Mouse (Mus musculus) stomach, postnatal 0 days (tissue): ENCODE results near the gene Entpd8.

ENCODE experiments used
- CTCF ChIP-seq: IDR thresholded peaks from 2 replicates; pipeline ENCODE4 v1.5.1; 2016; ENCODE audit warnings: antibody characterized with exemption, low read depth, mild to moderate bottlenecking, moderate library complexity
- EP300 ChIP-seq: optimal IDR thresholded peaks from 2 replicates; pipeline ENCODE3; 2016; ENCODE audit warnings: antibody characterized with exemption

DNA sequence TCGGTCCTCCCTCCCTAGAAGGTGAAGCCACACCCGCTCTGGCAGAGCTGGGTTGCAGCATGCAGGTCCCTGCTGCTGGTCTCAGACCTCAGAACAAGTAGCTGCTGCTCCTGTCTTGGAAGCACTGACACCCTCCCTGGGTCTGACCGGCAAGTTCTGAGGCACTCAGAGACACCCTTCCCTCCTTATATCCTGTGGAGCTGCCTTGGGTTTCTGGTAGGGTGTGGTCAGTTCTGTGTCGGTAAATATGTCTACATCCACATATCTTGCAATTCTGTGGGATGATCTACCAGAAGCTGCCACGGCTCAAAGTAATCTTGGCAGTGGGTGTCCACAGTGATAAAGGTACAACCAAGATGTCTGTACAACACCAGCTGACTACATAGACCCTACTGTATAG, 43.4 kb downstream of the Entpd8 start:
- TF ChIP-seq EP300 (no peak), CTCF (no peak)
